Comparison of ENCODE assay signal across 7 mouse cellular contexts in genomic region chr2:29253205-29253865, GRCm38 (mm10). TPM values are rescaled to one million over a fixed set of nuclear protein-coding genes. Genes with fewer than 3 reads are reported as not detected.
DNase-seq lines count a peak whose midpoint lies in the region; ATAC-seq and TF ChIP-seq lines count a peak whose summit lies in the region.

No protein-coding gene starts in this region.

- H3K79me2 ChIP-seq in C2C12 (ENCODE audit: control insufficient read depth, insufficient read depth) = no peaks in the 10 kb centered on the region

- in situ Hi-C loops in ES-E14 (cut with MboI; ENCODE audit: low sequenced_read_pairs in 2 of 2, unreplicated experiment in 2 of 2) = no loop called here

- peaks cover 0 to 2% of the 10 kb centered on the region in 2 experiments; a peak in 1 of 4 replicates for H3K4me1 ChIP-seq in ES-E14 (ENCODE audit: control insufficient read depth in 2 of 2, insufficient read depth in 2 of 2, low read length in 2 of 2, poor library complexity in 1 of 2)
- peaks cover 38% of the 10 kb centered on the region for H3K4me1 ChIP-seq in embryonic facial prominence, embryonic 13.5 days
- H3K4me1 ChIP-seq in hindbrain, embryonic 10.5 days (replicated peaks) = peaks cover 69% of the 10 kb centered on the region

- ATAC-seq in embryonic facial prominence, embryonic 13.5 days (ENCODE audit: insufficient number of reproducible peaks, insufficient read depth, low FRiP score, low TSS enrichment, low read depth) = peak; percentile 34

- no peak for DNase-seq in ES-E14 (ENCODE audit: low read depth, low spot score)
- peak; percentile 71 for DNase-seq in hindbrain, embryonic 10.5 days (ENCODE audit: low spot score)
- DNase-seq in layer of hippocampus, adult 9-11 months = peak; percentile 84
- DNase-seq in lung, postnatal 10 days = peak; percentile 80
- DNase-seq in right cerebral cortex, postnatal 10 days (ENCODE audit: low spot score in 2 of 2) = peak; percentile 78 to 83

- no peak overlapping the region for H3K9ac ChIP-seq in ES-E14 (ENCODE audit: insufficient read depth, low read depth, low read length, poor library complexity, severe bottlenecking)
- peak overlapping the region; percentile 72 for H3K9ac ChIP-seq in embryonic facial prominence, embryonic 13.5 days

- WGBS in embryonic facial prominence, embryonic 13.5 days = 4% methylated on average over 20 of the region's 22 CpGs
- 2% methylated on average over 22 of the region's 22 CpGs for WGBS in hindbrain, embryonic 10.5 days

- peak overlapping the region; percentile 89 for H3ac ChIP-seq in C2C12 (ENCODE audit: control insufficient read depth, insufficient read length, low read depth)

- peak overlapping the region; percentile 99 for H3K4me2 ChIP-seq in embryonic facial prominence, embryonic 13.5 days

- H3K27me3 ChIP-seq in C2C12 (ENCODE audit: control insufficient read depth, insufficient read depth, insufficient read length) = peaks cover 20% of the 10 kb centered on the region
- H3K27me3 ChIP-seq in embryonic facial prominence, embryonic 13.5 days = peaks cover 98% of the 10 kb centered on the region
- H3K27me3 ChIP-seq in hindbrain, embryonic 10.5 days (ENCODE audit: insufficient read depth, poor library complexity, severe bottlenecking) = peaks cover 95% of the 10 kb centered on the region

- peak overlapping the region; percentile 45 for H3K4me3 ChIP-seq in C2C12 (ENCODE audit: insufficient read depth, poor library complexity, severe bottlenecking)
- H3K4me3 ChIP-seq in ES-E14 (ENCODE audit: insufficient read depth in 1 of 2, low read depth in 1 of 2, low read length in 2 of 2, poor library complexity in 1 of 2, severe bottlenecking in 1 of 2) = peak overlapping the region; percentile 39 to 62; a peak in 3 of 4 replicates
- peak overlapping the region; percentile 64 for H3K4me3 ChIP-seq in embryonic facial prominence, embryonic 13.5 days
- H3K4me3 ChIP-seq in hindbrain, embryonic 10.5 days = peak overlapping the region; percentile 74

- no peak overlapping the region for H3K27ac ChIP-seq in ES-E14 (ENCODE audit: insufficient read depth, low read depth, low read length, poor library complexity, severe bottlenecking)
- H3K27ac ChIP-seq in embryonic facial prominence, embryonic 13.5 days = no peak overlapping the region
- H3K27ac ChIP-seq in hindbrain, embryonic 10.5 days = peak overlapping the region; percentile 85

- H3K36me3 ChIP-seq in C2C12 (ENCODE audit: control insufficient read depth, insufficient read depth) (no peaks in the 10 kb centered on the region), ES-E14 (ENCODE audit: control insufficient read depth, insufficient read depth, low read length, poor library complexity, severe bottlenecking) (no peaks in the 10 kb centered on the region)
- no peaks in the 10 kb centered on the region for H3K36me3 ChIP-seq in embryonic facial prominence, embryonic 13.5 days
- H3K36me3 ChIP-seq in hindbrain, embryonic 10.5 days = no peaks in the 10 kb centered on the region

- TF ChIP-seq CTCF in C2C12 (IDR thresholded peaks at IDR 0.05; ENCODE audit: control insufficient read depth, insufficient read depth, insufficient read length) = no peak

- no peaks in the 10 kb centered on the region for H3K9me3 ChIP-seq in ES-E14 (ENCODE audit: control insufficient read depth, insufficient read depth, low read depth, low read length)
- H3K9me3 ChIP-seq in embryonic facial prominence, embryonic 13.5 days = no peaks in the 10 kb centered on the region
- no peaks in the 10 kb centered on the region for H3K9me3 ChIP-seq in hindbrain, embryonic 10.5 days

- H3K79me3 ChIP-seq in C2C12 (ENCODE audit: low read depth) = no peaks in the 10 kb centered on the region

TF ChIP-seq in C2C12, 6 proteins besides CTCF, POLR2A, EP300 and RAD21:
- TF ChIP-seq USF1 (IDR thresholded peaks at IDR 0.05; ENCODE audit: low read depth) (peak; percentile 41), CEBPB (IDR thresholded peaks at IDR 0.05; ENCODE audit: low read depth) (no peak)

TF ChIP-seq in ES-E14, 5 proteins besides CTCF, POLR2A, EP300 and RAD21:
- TF ChIP-seq MAFK (IDR thresholded peaks at IDR 0.05; ENCODE audit: insufficient read depth, low read depth, low read length) (no peak), HCFC1 (IDR thresholded peaks at IDR 0.05; ENCODE audit: borderline replicate concordance, insufficient read depth, low read length) (no peak), ZNF384 (IDR thresholded peaks at IDR 0.05; ENCODE audit: low read depth, low read length) (no peak), ZC3H11A (IDR thresholded peaks at IDR 0.05; ENCODE audit: borderline replicate concordance, low read depth, low read length) (no peak), CHD2 (IDR thresholded peaks at IDR 0.05; ENCODE audit: low read depth, low read length) (no peak)

RNA-seq across cellular contexts. Expression of gene Ntng2, which starts 0.5 kb away (rescaled TPM):
- polyA plus RNA-seq in C2C12 (2012; fragmentation: generic; extraction: Trizol) = 0.40 TPM
- total RNA-seq in ES-E14 (2012; rRNA removed) = 0.40 and 0.79 TPM in 2 replicates
- 0.89 and 1.0 TPM in 2 replicates for polyA plus RNA-seq in embryonic facial prominence, embryonic 13.5 days (2015; fragmentation: Nextera tagmentation; extraction: Ambion mirVana)
- polyA plus RNA-seq in hindbrain, embryonic 10.5 days (2016; fragmentation: Nextera tagmentation; extraction: Ambion mirVana) = 1.4 and 1.7 TPM in 2 replicates
